Mouse (Mus musculus) bone marrow macrophage, adult 2 months (primary cell): ENCODE measurements around the gene Fbxw5. TPM values are rescaled to one million over a fixed set of nuclear protein-coding genes. Genes with fewer than 3 reads are reported as not detected.

Source experiments
- H3K27ac ChIP-seq: 2 replicates; pipeline ENCODE4 v1.5.1; 2012; ENCODE audit warnings: low read depth, low read length; ENCODE audit not compliant: insufficient read depth
- H3K4me1 ChIP-seq: 2 replicates; pipeline ENCODE4 v1.6.1; 2012; ENCODE audit warnings: low read length; ENCODE audit not compliant: control insufficient read depth, insufficient read depth
- H3K4me3 ChIP-seq: 2 replicates; pipeline ENCODE4 v1.5.1; 2012; ENCODE audit warnings: mild to moderate bottlenecking, low read length, moderate library complexity; ENCODE audit not compliant: insufficient read depth
- CTCF ChIP-seq: IDR thresholded peaks from 2 replicates; pipeline ENCODE4 v1.5.1; 2012; ENCODE audit warnings: low read depth, mild to moderate bottlenecking, low read length, moderate library complexity
- POLR2A ChIP-seq: IDR thresholded peaks from 2 replicates; pipeline ENCODE4 v1.6.1; 2012; ENCODE audit warnings: mild to moderate bottlenecking, low read depth, low read length, borderline replicate concordance
- polyA plus RNA-seq: library from polyadenylated mRNA; stranded (reverse); fragments of >200 nt; gene quantifications from 2 replicates; pipeline ENCODE4 v1.2.4, GENCODE M21; 2012; ENCODE audit not compliant: missing spikeins, insufficient read depth, insufficient read length

The Fbxw5 gene
- polyA plus RNA-seq, 1 experiment = 35.4 TPM

- Histone ChIP-seq H3K27ac (peak overlapping the region; percentile 74), H3K4me1 (peaks cover 34% of the 10 kb centered on the region), H3K4me3 (peak overlapping the region; percentile 37)
- TF ChIP-seq CTCF (no peak), POLR2A (no peak)
Measured at GRCm38 (mm10) chr2:25497846-25498575, 2.5 kb upstream of the Fbxw5 start.

- Histone ChIP-seq H3K4me1 (peaks cover 34% of the 10 kb centered on the region), H3K27ac (peak overlapping the region; percentile 66; the same call in 1 of the 2 replicates), H3K4me3 (no peak overlapping the region)
- TF ChIP-seq POLR2A (no peak), CTCF (no peak)
Measured at GRCm38 (mm10) chr2:25498622-25499478, 1.7 kb upstream of the Fbxw5 start.

GRCm38 (mm10) chr2:25500071-25500575, 427 bp upstream of the Fbxw5 start:
- H3K4me3 ChIP-seq = peak overlapping the region; percentile 55
- peaks cover 34% of the 10 kb centered on the region for H3K4me1 ChIP-seq
- peak overlapping the region; percentile 53 for H3K27ac ChIP-seq
- TF ChIP-seq POLR2A (no peak), CTCF (no peak)

GRCm38 (mm10) chr2:25501593-25502486, 1.3 kb downstream of the Fbxw5 start, which contains the start of gene C8g:
C8g (minus strand) TSS chr2:25501719.
- TF ChIP-seq CTCF (no peak), POLR2A (no peak)
- peak within 1 kb of the TSS; percentile 59 for H3K27ac ChIP-seq
- peak within 1 kb of the TSS; percentile 94 for H3K4me3 ChIP-seq
- H3K4me1 ChIP-seq = peaks cover 32% of the 10 kb centered on the region

GRCm38 (mm10) chr2:25502726-25503125, 2.2 kb downstream of the Fbxw5 start:
- H3K4me1 ChIP-seq = peaks cover 23% of the 10 kb centered on the region
- no peak overlapping the region for H3K27ac ChIP-seq
- H3K4me3 ChIP-seq = no peak overlapping the region
- no peak for TF ChIP-seq CTCF
- no peak for TF ChIP-seq POLR2A

GRCm38 (mm10) chr2:25504538-25504937, 4.0 kb downstream of the Fbxw5 start:
- H3K27ac ChIP-seq = no peak overlapping the region
- H3K4me3 ChIP-seq = no peak overlapping the region
- TF ChIP-seq POLR2A (no peak), CTCF (no peak)
- H3K4me1 ChIP-seq = peaks cover 14% of the 10 kb centered on the region

- no peak for TF ChIP-seq CTCF
- no peak for TF ChIP-seq POLR2A
- Histone ChIP-seq H3K27ac (no peak overlapping the region), H3K4me1 (peaks cover 13% of the 10 kb centered on the region), H3K4me3 (no peak overlapping the region)
Measured at GRCm38 (mm10) chr2:25505000-25505399, 4.5 kb downstream of the Fbxw5 start.

GRCm38 (mm10) chr2:25505860-25506259, 5.3 kb downstream of the Fbxw5 start:
- no peak overlapping the region for H3K27ac ChIP-seq
- TF ChIP-seq CTCF (no peak), POLR2A (no peak)
- no peak overlapping the region for H3K4me3 ChIP-seq
- peaks cover 10% of the 10 kb centered on the region for H3K4me1 ChIP-seq

- H3K4me1 ChIP-seq = peaks cover 7% of the 10 kb centered on the region
- no peak for TF ChIP-seq POLR2A
- TF ChIP-seq CTCF = no peak
- no peak overlapping the region for H3K27ac ChIP-seq
- no peak overlapping the region for H3K4me3 ChIP-seq
Measured at GRCm38 (mm10) chr2:25506964-25507363, 6.4 kb downstream of the Fbxw5 start.
